Mouse (Mus musculus) layer of hippocampus, postnatal 36 days (tissue): ENCODE data around the gene Capn11. TPM values are rescaled to one million over a fixed set of nuclear protein-coding genes. Genes with fewer than 3 reads are reported as not detected.

Experiments used
- DNase-seq, 2 experiments: peaks; one replicate each; pipeline ENCODE4 v3.0.0; 2022
- total RNA-seq, 2 experiments: library from RNA; stranded (reverse); gene quantifications; 2 replicates each; pipeline ENCODE4 v1.2.3; 2021

Capn11 gene
- total RNA-seq, 2 experiments from 2014 or later, result 0.22 to 1.4 TPM

- peak; percentile 56 to 62 for DNase-seq
These were observed 62.3 kb downstream of the Capn11 start for GRCm38 (mm10) chr17:45596631-45597396.

- DNase-seq, result no peak
These were observed 63.3 kb downstream of the Capn11 start for GRCm38 (mm10) chr17:45595736-45596390.

- peak; percentile 56 to 61 for DNase-seq
These were observed 64.0 kb downstream of the Capn11 start for GRCm38 (mm10) chr17:45594881-45595735.

GRCm38 (mm10) chr17:45594195-45594594, 64.9 kb downstream of the Capn11 start:
- no peak for DNase-seq

GRCm38 (mm10) chr17:45593479-45593878, 65.6 kb downstream of the Capn11 start:
- DNase-seq, result no peak

- DNase-seq, result no peak
These were observed 66.3 kb downstream of the Capn11 start for GRCm38 (mm10) chr17:45592606-45593431.

- DNase-seq, result no peak
These were observed 67.2 kb downstream of the Capn11 start for GRCm38 (mm10) chr17:45591701-45592605.

GRCm38 (mm10) chr17:45590410-45590809, 68.7 kb downstream of the Capn11 start:
- DNase-seq, result no peak

- DNase-seq, result no peak
These were observed 69.3 kb downstream of the Capn11 start for GRCm38 (mm10) chr17:45589844-45590243.

GRCm38 (mm10) chr17:45589236-45589635, 69.9 kb downstream of the Capn11 start:
- DNase-seq, result no peak

GRCm38 (mm10) chr17:45588370-45588769, 70.8 kb downstream of the Capn11 start:
- no peak for DNase-seq

- no peak for DNase-seq
These were observed 72.7 kb downstream of the Capn11 start for GRCm38 (mm10) chr17:45586449-45586837.

- DNase-seq, result no peak
These were observed 73.2 kb downstream of the Capn11 start for GRCm38 (mm10) chr17:45585725-45586448.

- peak; percentile 64 to 75 for DNase-seq
These were observed 74.0 kb downstream of the Capn11 start for GRCm38 (mm10) chr17:45584939-45585678.

GRCm38 (mm10) chr17:45584096-45584896, 74.8 kb downstream of the Capn11 start:
- DNase-seq, result peak; percentile 65 to 75

- DNase-seq, result no peak
These were observed 76.3 kb downstream of the Capn11 start for GRCm38 (mm10) chr17:45582715-45583355.

GRCm38 (mm10) chr17:45582188-45582587, 76.9 kb downstream of the Capn11 start:
- DNase-seq, result no peak

GRCm38 (mm10) chr17:45581567-45581983, 77.5 kb downstream of the Capn11 start:
- DNase-seq, result peak in 1 of 2 experiments; percentile 59
